Mouse (Mus musculus): Measurements from ENCODE around the gene Tnrc18. TPM values are rescaled to one million over a fixed set of nuclear protein-coding genes. Genes with fewer than 3 reads are reported as not detected.

The Tnrc18 gene
- total and polyA plus RNA-seq, 2 experiments = 4.0 to 17.8 TPM

DNA sequence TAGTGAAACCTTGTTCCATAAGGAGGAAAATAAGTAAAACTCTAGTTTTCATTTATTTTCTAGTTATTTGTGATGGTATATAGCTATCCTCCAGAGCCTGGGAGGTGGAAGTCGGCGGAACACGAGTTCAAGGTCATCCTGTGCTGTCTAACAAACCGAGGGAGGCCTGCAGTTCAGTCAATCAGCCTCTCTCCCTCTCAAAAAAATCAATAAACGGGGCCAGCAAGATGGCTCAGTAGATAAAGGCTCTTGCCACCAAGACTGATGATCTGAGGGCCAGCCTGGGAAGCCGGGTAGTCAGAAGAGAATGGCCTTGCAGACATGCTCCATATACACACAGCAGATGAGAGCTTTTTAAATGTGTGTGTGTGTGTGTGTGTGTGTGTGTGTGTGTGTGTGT lies 6.6 kb upstream of the Tnrc18 start:
- WGBS = 14% methylated on average over 6 of the region's 6 CpGs
- Histone ChIP-seq H3K4me1 (ENCODE audit: control insufficient read depth, insufficient read depth, low read length) (peaks cover 6% of the 10 kb centered on the region), H3K4me3 (ENCODE audit: insufficient read depth, low read depth, low read length) (peak overlapping the region; percentile 14; the same call in 1 of the 2 replicates), H3K27ac (replicated peaks; ENCODE audit: insufficient read depth, low read depth, low read length) (peak overlapping the region; percentile 77), H3K9ac (ENCODE audit: low read depth, low read length) (no peak overlapping the region; the same call in 1 of the 2 replicates), H3K79me2 (ENCODE audit: control insufficient read depth, insufficient read depth, low read length) (no peaks in the 10 kb centered on the region), H3K27me3 (ENCODE audit: control insufficient read depth, insufficient read depth, low read length) (no peaks in the 10 kb centered on the region), H3K36me3 (ENCODE audit: control insufficient read depth, insufficient read depth, low read length) (no peaks in the 10 kb centered on the region)
- no peak for TF ChIP-seq POLR2A (IDR thresholded peaks at IDR 0.05; ENCODE audit: extremely low read depth, insufficient read depth, low read length)
- TF ChIP-seq CTCF (IDR thresholded peaks at IDR 0.05; ENCODE audit: low read depth, low read length) = no peak
- peak; percentile 75 for DNase-seq (ENCODE audit: extremely low read depth, low read depth, low spot score)

DNA sequence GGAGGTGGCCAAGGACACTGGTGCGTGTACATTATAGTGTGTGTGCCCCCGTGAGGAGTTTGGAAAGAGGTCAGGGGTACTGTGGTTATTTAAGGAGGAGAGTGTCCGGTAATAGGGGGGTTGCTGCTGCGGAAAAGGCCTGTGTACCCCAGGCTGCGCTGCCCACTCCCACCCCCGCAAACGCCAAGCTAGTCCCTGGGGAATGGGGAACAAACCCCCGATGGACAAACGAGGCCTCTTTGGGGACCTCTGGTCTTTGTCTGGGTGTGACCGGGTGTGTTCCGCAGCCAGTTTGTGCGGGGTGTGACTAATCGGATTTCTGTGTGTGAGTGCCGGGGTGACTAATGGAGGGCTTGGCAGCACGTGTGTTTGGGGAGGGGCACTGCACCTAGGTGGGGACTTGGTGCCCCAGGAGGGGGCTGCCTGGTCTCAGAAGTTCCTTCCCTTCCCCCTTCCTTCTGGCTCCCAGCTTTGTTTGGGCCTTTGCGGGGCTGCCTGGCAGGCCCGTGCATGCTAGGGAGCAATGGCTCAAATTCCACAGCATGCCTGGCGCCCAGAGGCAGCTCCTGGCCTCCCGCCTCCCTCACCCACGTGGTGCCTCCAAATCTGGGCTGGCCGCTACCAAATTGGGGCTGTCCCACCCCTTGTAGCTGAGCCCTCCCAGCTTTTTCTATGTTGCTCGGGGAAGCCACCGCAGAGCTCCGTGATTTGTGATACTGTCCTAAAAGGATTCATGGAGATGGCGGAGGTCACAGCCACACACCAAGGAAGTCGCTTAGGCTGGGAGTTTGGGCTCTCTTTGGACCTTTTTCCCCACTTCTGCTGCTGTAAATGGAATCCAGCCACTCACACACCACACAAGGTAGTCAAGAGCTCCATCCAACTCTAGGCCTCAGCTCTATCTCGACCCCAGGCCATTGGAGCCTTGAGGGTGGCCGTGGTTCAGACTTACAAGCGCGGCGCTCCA lies 5.9 kb upstream of the Tnrc18 start:
- peak overlapping the region; percentile 76 for H3K4me3 ChIP-seq (ENCODE audit: insufficient read depth, low read depth, low read length)
- H3K9ac ChIP-seq (ENCODE audit: low read depth, low read length) = peak overlapping the region; percentile 83
- H3K27me3 ChIP-seq (ENCODE audit: control insufficient read depth, insufficient read depth, low read length) = no peaks in the 10 kb centered on the region
- no peaks in the 10 kb centered on the region for H3K79me2 ChIP-seq (ENCODE audit: control insufficient read depth, insufficient read depth, low read length)
- 13% methylated on average over 31 of the region's 31 CpGs for WGBS
- TF ChIP-seq POLR2A (IDR thresholded peaks at IDR 0.05; ENCODE audit: extremely low read depth, insufficient read depth, low read length) (peak; percentile 94), CTCF (IDR thresholded peaks at IDR 0.05; ENCODE audit: low read depth, low read length) (no peak)
- H3K4me1 ChIP-seq (ENCODE audit: control insufficient read depth, insufficient read depth, low read length) = peaks cover 6% of the 10 kb centered on the region
- no peaks in the 10 kb centered on the region for H3K36me3 ChIP-seq (ENCODE audit: control insufficient read depth, insufficient read depth, low read length)
- peak; percentile 88 for DNase-seq (ENCODE audit: extremely low read depth, low read depth, low spot score)
- peak overlapping the region; percentile 93 for H3K27ac ChIP-seq (replicated peaks; ENCODE audit: insufficient read depth, low read depth, low read length)

DNA sequence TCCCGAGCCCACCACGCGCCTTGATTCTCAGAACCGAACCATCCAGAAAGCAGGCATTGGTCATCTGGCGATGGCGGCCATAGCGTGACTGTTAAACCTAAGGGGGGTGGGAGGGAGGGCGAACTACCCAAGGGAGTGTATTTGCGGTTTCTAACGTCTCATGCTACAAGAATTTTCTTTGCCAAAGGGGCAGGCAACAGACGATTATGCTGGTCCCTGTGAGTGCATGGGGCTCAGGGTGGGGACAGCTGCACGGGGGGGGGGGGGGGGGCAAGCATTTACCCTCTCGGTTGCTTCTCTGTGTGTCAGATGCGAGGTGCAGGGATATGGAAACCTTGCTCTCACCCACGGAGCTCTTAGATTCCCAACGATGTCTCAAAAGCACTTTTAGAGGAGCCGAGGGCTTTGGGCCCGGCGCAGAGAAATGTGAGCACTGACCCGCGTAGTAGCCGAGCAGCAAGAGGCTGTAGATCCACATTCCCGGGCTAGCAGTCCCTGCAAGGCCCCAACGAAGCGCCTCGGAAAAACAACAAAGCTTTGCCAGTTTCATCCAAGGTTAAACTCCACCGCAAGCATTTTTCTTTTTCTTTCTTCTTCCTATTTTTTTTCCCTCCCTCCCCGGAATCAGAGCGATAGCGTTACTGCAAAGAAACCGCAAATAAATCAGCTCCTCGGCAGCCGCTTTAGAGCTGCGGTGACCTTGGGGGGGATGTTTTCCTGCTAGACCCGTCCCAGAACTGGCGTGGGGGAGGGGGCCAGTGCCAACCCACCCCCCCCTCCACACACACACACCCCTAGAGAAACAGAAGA lies 5.0 kb upstream of the Tnrc18 start:
- H3K9ac ChIP-seq (ENCODE audit: low read depth, low read length) = peak overlapping the region; percentile 83
- no peaks in the 10 kb centered on the region for H3K79me2 ChIP-seq (ENCODE audit: control insufficient read depth, insufficient read depth, low read length)
- no peaks in the 10 kb centered on the region for H3K36me3 ChIP-seq (ENCODE audit: control insufficient read depth, insufficient read depth, low read length)
- no peaks in the 10 kb centered on the region for H3K27me3 ChIP-seq (ENCODE audit: control insufficient read depth, insufficient read depth, low read length)
- H3K4me1 ChIP-seq (ENCODE audit: control insufficient read depth, insufficient read depth, low read length) = peaks cover 6% of the 10 kb centered on the region
- no peak for TF ChIP-seq CTCF (IDR thresholded peaks at IDR 0.05; ENCODE audit: low read depth, low read length)
- no peak for TF ChIP-seq POLR2A (IDR thresholded peaks at IDR 0.05; ENCODE audit: extremely low read depth, insufficient read depth, low read length)
- WGBS = under 1% methylated on average over 36 of the region's 36 CpGs
- peak; percentile 53 for DNase-seq (ENCODE audit: extremely low read depth, low read depth, low spot score)
- peak overlapping the region; percentile 93 for H3K27ac ChIP-seq (replicated peaks; ENCODE audit: insufficient read depth, low read depth, low read length)
- peak overlapping the region; percentile 76 for H3K4me3 ChIP-seq (ENCODE audit: insufficient read depth, low read depth, low read length)

DNA sequence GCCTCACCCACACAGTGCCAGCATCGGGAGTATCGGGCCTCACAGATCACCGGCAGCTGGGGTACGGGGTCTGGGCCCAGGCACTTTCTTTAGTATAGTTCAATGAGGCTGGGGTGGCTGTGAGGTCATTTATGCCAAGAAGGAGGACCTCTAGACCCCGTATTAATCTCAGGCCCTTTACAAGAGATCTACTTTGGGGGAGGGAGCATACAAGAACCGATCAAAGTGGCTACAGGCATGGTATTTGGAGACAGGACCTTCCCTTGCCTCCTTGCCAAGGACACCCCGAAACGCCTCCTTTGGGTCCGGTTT lies 4.5 kb upstream of the Tnrc18 start:
- Histone ChIP-seq H3K27me3 (ENCODE audit: control insufficient read depth, insufficient read depth, low read length) (no peaks in the 10 kb centered on the region), H3K4me1 (ENCODE audit: control insufficient read depth, insufficient read depth, low read length) (peaks cover 6% of the 10 kb centered on the region), H3K79me2 (ENCODE audit: control insufficient read depth, insufficient read depth, low read length) (no peaks in the 10 kb centered on the region), H3K4me3 (ENCODE audit: insufficient read depth, low read depth, low read length) (peak overlapping the region; percentile 76), H3K9ac (ENCODE audit: low read depth, low read length) (peak overlapping the region; percentile 83), H3K27ac (replicated peaks; ENCODE audit: insufficient read depth, low read depth, low read length) (peak overlapping the region; percentile 93), H3K36me3 (ENCODE audit: control insufficient read depth, insufficient read depth, low read length) (no peaks in the 10 kb centered on the region)
- TF ChIP-seq CTCF (IDR thresholded peaks at IDR 0.05; ENCODE audit: low read depth, low read length) (no peak), POLR2A (IDR thresholded peaks at IDR 0.05; ENCODE audit: extremely low read depth, insufficient read depth, low read length) (no peak)
- no peak for DNase-seq (ENCODE audit: extremely low read depth, low read depth, low spot score)
- 0% methylated on average over 9 of the region's 9 CpGs for WGBS

DNA sequence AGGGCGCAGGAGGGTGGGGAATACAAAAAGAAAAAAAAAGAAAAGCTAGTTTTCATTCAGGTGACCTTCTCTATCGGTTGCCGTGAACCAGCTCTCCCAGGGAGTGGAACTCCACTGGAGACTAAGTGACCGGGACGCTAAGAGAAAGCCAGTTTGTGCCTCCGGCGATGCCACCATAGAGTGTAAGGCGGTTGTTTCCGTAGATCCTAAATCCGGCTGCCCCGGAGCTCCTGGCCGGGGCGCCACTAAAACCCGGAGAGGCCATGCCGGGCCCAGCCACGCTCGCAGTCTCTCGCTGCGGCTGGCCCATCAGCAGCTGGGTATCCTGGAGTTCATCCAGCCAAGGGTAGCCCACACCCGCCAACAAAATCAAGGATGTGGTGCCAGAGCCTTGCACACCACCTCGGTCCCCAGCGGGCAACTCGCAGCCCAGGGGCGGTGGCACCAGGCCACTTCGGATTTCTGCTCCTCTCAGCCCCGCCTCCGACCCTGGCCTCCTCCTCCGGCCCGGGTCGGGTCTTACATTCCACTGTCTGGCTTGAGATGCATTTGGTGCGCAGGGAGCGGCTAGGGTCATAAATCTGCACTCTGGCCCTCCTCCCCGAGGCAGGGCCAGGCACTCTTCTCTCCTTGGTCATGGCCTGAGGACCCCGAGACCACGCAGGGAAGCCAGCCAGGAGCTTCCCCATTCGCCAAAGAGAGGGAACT lies 4.0 kb upstream of the Tnrc18 start:
- Histone ChIP-seq H3K27me3 (ENCODE audit: control insufficient read depth, insufficient read depth, low read length) (no peaks in the 10 kb centered on the region), H3K79me2 (ENCODE audit: control insufficient read depth, insufficient read depth, low read length) (no peaks in the 10 kb centered on the region), H3K9ac (ENCODE audit: low read depth, low read length) (peak overlapping the region; percentile 83), H3K4me1 (ENCODE audit: control insufficient read depth, insufficient read depth, low read length) (peaks cover 6% of the 10 kb centered on the region), H3K27ac (replicated peaks; ENCODE audit: insufficient read depth, low read depth, low read length) (peak overlapping the region; percentile 93), H3K36me3 (ENCODE audit: control insufficient read depth, insufficient read depth, low read length) (no peaks in the 10 kb centered on the region), H3K4me3 (ENCODE audit: insufficient read depth, low read depth, low read length) (peak overlapping the region; percentile 76)
- under 1% methylated on average over 36 of the region's 36 CpGs for WGBS
- peak; percentile 88 for DNase-seq (ENCODE audit: extremely low read depth, low read depth, low spot score)
- TF ChIP-seq POLR2A (IDR thresholded peaks at IDR 0.05; ENCODE audit: extremely low read depth, insufficient read depth, low read length) (peak; percentile 67), CTCF (IDR thresholded peaks at IDR 0.05; ENCODE audit: low read depth, low read length) (no peak)
